Mouse (Mus musculus) small intestine, adult 2 months (tissue): ENCODE results near the gene Qk.

Source experiments
- CTCF ChIP-seq: fragments of 200-500 bp; IDR thresholded peaks from 2 replicates; pipeline ENCODE4 v1.5.1; 2012; ENCODE audit warnings: low read depth, mild to moderate bottlenecking, control low read depth, inconsistent platforms, low read length, moderate library complexity, mixed read lengths; ENCODE audit not compliant: insufficient replicate concordance, insufficient read length; ENCODE audit errors: extremely low read depth
- POLR2A ChIP-seq: fragments of 200-500 bp; IDR thresholded peaks from 2 replicates; pipeline ENCODE4 v1.6.1; 2012; ENCODE audit warnings: low read depth, mild to moderate bottlenecking, control low read depth, inconsistent platforms, low read length, moderate library complexity

GRCm38 (mm10) chr17:10319685-10320455, at the start of gene Qk:
- no peak for TF ChIP-seq CTCF
- no peak for TF ChIP-seq POLR2A
